Mouse (Mus musculus) heart, adult 2 months (tissue): ENCODE results near the gene Gm49369. TPM values are rescaled to one million over a fixed set of nuclear protein-coding genes. Genes with fewer than 3 reads are reported as not detected.

Experiments used
- DNase-seq, 2 experiments: peaks; one replicate each; pipeline ENCODE4 v3.0.0; 2021
- H3K27ac ChIP-seq: fragments of 200-600 bp; 2 replicates; pipeline ENCODE4 v1.8.1; 2022
- H3K27me3 ChIP-seq: fragments of 200-500 bp; 2 replicates; pipeline ENCODE4 v1.6.1; 2012; ENCODE audit warnings: mild to moderate bottlenecking, low read length, inconsistent platforms, mixed read lengths; ENCODE audit not compliant: control insufficient read depth, insufficient read depth
- H3K36me3 ChIP-seq: fragments of 200-500 bp; 2 replicates; pipeline ENCODE4 v1.6.1; 2012; ENCODE audit warnings: low read length, inconsistent platforms; ENCODE audit not compliant: control insufficient read depth, insufficient read depth
- H3K4me1 ChIP-seq: fragments of 200-500 bp; 2 replicates; pipeline ENCODE4 v1.6.1; 2011; ENCODE audit warnings: low read length; ENCODE audit not compliant: control insufficient read depth, insufficient read depth
- H3K4me3 ChIP-seq: fragments of 200-600 bp; 2 replicates; pipeline ENCODE4 v1.8.1; 2022
- H3K79me2 ChIP-seq: fragments of 200-500 bp; replicated peaks from 2 replicates; pipeline ENCODE4 v1.6.1; 2012; ENCODE audit warnings: mild to moderate bottlenecking, inconsistent platforms, low read length, moderate library complexity, mixed read lengths; ENCODE audit not compliant: control insufficient read depth, insufficient read depth
- H3K9ac ChIP-seq: fragments of 200-500 bp; 2 replicates; pipeline ENCODE4 v1.6.1; 2012; ENCODE audit warnings: low read depth, mild to moderate bottlenecking, control low read depth, inconsistent platforms, low read length, mixed read lengths
- CTCF ChIP-seq: fragments of 200-600 bp; IDR thresholded peaks from 2 replicates; pipeline ENCODE4 v1.8.1; 2022; ENCODE audit warnings: antibody characterized with exemption, mild to moderate bottlenecking, moderate library complexity
- EP300 ChIP-seq: fragments of 200-500 bp; IDR thresholded peaks from 2 replicates; pipeline ENCODE4 v1.6.1; 2011; ENCODE audit warnings: low read depth, low read length, control low read depth; ENCODE audit not compliant: insufficient read depth
- POLR2A ChIP-seq: fragments of 200-500 bp; IDR thresholded peaks from 2 replicates; pipeline ENCODE4 v1.6.1; 2011; ENCODE audit warnings: mild to moderate bottlenecking, low read depth, low read length, control low read depth; ENCODE audit not compliant: insufficient read depth
- WGBS: fragments of 180-500 bp; shearing (Covaris S2); methylation state at CpG from one replicate; pipeline ENCODE4 v1.1.7; 2018; 5-methylcytosine and 5-hydroxymethylcytosine counted together
- intact Hi-C: fragments of 180-260 bp; cut with DNase I; formaldehyde crosslinking; loops from one replicate; pipeline ENCODE4 v1.15.1; 2025
- polyA plus RNA-seq: library from polyadenylated mRNA; depleted of rRNA; stranded (reverse); fragments of >200 nt; gene quantifications from 2 replicates; pipeline ENCODE4 v1.2.3, GENCODE M21; 2012
- total RNA-seq, 2 experiments: library from RNA; stranded (reverse); gene quantifications; 2 replicates each; pipeline ENCODE4 v1.2.3; 2021

Gm49369 gene
- total and polyA plus RNA-seq, 3 experiments, result 3.5 to 4.9 TPM; not detected in 1

DNA sequence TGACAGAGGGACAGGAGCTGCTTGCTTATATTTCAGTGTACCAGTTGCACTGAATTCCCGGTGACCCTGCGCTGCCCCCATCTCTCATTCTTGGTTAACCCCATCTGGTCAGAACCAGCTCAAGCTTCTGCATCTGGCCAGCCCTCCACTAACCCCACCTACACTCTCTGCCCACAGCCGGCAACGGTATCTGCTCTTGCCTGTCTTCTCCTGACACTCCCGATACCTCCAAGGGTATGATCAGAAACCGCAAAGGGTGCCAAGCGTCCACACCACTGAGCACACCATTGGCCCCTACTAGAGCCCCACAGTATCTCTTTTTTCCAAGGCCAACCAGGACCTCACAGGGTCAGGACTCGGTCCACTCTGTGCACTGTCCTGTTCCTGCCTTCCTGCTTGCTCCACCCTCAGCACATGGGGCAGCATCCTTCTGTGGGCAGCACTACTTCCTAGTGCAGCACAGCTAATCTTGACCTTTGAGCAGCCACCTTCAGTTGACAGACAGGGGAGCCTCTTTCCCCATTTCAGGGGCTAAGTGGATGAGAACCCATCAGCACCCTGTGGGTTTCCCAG is 27.7 kb downstream of the Gm49369 start:
- DNase-seq, result no peak
- H3K4me3 ChIP-seq, result no peak overlapping the region
- WGBS, result 56% methylated on average over 8 of the region's 8 CpGs
- peaks cover 2% of the 10 kb centered on the region for H3K4me1 ChIP-seq
- TF ChIP-seq POLR2A (no peak), EP300 (no peak)
- H3K27me3 ChIP-seq, result no peaks in the 10 kb centered on the region
- H3K36me3 ChIP-seq, result no peaks in the 10 kb centered on the region
- H3K79me2 ChIP-seq, result no peaks in the 10 kb centered on the region
- H3K27ac ChIP-seq, result no peak overlapping the region
- no peak overlapping the region for H3K9ac ChIP-seq
- intact Hi-C loops, result no loop called here

DNA sequence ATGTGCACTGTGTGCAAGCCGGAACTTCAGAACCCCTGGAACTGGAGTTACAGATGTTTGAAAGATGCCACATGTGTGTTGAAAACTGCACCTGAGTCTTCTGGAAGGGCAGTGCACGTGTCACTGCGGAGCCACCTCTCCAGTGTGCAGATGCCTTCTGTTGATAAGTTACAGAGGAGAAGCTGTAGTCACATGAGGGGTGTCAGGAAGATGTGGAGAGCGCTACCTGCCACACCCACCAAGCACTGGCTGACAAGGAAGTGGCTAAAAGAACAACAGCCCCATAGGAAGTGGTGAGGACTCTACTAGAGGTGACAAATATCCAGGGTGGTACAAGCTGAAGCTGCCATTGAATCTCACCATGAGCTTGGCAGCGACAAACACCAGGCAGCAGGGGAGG is 28.6 kb downstream of the Gm49369 start:
- no peak for DNase-seq
- H3K4me1 ChIP-seq, result peaks cover 2% of the 10 kb centered on the region
- no peak overlapping the region for H3K9ac ChIP-seq
- H3K4me3 ChIP-seq, result no peak overlapping the region
- H3K79me2 ChIP-seq, result no peaks in the 10 kb centered on the region
- intact Hi-C loops, result no loop called here
- 54% methylated on average over 5 of the region's 5 CpGs for WGBS
- TF ChIP-seq POLR2A (no peak), EP300 (no peak), CTCF (no peak)
- no peaks in the 10 kb centered on the region for H3K36me3 ChIP-seq
- no peaks in the 10 kb centered on the region for H3K27me3 ChIP-seq
- no peak overlapping the region for H3K27ac ChIP-seq

DNA sequence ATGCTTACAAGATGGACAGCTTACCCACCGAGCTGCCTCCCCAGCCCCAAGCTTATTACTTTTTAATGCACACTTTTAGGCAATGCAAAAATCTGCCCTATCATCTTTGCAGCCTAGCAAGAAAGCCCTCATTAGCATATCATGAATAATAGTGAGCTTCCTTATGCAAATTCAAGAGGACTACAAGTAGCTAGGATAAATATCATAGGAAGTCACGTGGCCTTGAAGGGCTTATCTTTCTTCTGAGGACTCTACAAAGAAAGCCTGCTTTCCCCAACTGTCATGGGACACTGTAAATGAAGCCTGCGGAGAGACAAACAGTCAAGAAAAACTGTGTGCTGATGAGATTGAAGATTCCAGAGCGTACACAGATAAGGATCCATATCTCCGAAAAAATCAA is 30.9 kb downstream of the Gm49369 start:
- Histone ChIP-seq H3K36me3 (no peaks in the 10 kb centered on the region), H3K79me2 (no peaks in the 10 kb centered on the region), H3K9ac (no peak overlapping the region), H3K27me3 (no peaks in the 10 kb centered on the region), H3K4me3 (no peak overlapping the region), H3K27ac (no peak overlapping the region), H3K4me1 (peaks cover 2% of the 10 kb centered on the region)
- DNase-seq, result no peak
- TF ChIP-seq CTCF, result no peak
- no peak for TF ChIP-seq EP300
- TF ChIP-seq POLR2A, result no peak
- WGBS, result 73% methylated on average over 5 of the region's 5 CpGs
- intact Hi-C loops, result no loop called here

DNA sequence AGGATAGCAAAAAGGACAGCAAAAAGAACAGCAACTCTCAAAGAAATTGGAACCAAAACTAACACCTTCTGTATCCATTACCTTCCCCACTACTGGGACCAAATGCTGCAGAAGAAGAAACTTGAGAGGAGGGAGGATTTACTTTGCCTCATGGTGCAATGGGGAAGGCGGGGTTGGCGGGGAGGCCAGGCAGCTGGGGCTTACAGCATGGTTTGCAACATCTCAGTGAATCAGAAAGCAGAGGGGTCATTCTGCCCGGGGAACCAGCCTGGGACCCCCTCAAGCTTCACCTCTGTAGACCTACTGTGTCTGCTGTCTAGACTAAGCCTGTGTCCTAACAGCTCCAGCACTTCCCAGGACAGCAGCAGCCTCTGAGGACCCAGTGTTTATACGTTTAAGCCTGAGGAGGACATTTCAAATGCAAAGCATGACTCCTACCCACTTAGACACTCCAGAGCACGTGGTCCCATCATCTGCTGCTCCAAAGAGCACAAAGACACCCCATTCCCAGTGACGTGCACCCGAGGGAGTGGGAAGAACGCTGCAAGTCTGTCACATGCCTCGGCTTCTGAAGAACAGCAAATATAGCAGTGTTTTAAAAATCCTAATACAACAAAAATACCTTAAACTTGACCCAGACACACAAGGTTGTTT is 33.0 kb downstream of the Gm49369 start:
- TF ChIP-seq POLR2A (no peak), CTCF (no peak), EP300 (no peak)
- Histone ChIP-seq H3K4me1 (peaks cover 2% of the 10 kb centered on the region), H3K9ac (no peak overlapping the region), H3K27ac (no peak overlapping the region), H3K4me3 (no peak overlapping the region), H3K27me3 (no peaks in the 10 kb centered on the region), H3K79me2 (no peaks in the 10 kb centered on the region), H3K36me3 (no peaks in the 10 kb centered on the region)
- intact Hi-C loops, result no loop called here
- DNase-seq, result no peak
- WGBS, result 53% methylated on average over 9 of the region's 9 CpGs

DNA sequence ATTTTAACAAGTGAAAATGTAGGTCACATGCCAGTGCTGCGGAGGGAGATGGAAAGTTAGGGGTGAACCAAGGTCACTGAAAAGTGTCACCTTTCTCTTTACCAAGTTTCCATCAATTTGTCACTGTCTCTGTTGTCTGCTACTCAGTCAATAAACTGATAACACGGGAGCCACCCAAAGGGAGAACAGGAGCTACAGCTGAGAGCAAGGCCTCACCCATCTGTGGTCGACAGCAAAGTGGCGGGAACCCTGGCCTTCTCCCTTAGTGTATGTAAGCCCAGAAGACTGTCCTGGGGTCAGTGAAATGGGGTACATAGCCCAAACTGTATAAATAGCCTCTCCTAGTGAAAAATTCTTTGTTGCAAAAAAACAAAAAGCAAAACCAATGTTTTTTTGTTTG is 34.9 kb downstream of the Gm49369 start:
- no peaks in the 10 kb centered on the region for H3K4me1 ChIP-seq
- no peak for TF ChIP-seq POLR2A
- TF ChIP-seq CTCF, result no peak
- no peak for TF ChIP-seq EP300
- H3K79me2 ChIP-seq, result no peaks in the 10 kb centered on the region
- no peak overlapping the region for H3K4me3 ChIP-seq
- 77% methylated on average over 4 of the region's 4 CpGs for WGBS
- no peak overlapping the region for H3K9ac ChIP-seq
- no peaks in the 10 kb centered on the region for H3K36me3 ChIP-seq
- no peaks in the 10 kb centered on the region for H3K27me3 ChIP-seq
- intact Hi-C loops, result no loop called here
- H3K27ac ChIP-seq, result no peak overlapping the region
- no peak for DNase-seq

DNA sequence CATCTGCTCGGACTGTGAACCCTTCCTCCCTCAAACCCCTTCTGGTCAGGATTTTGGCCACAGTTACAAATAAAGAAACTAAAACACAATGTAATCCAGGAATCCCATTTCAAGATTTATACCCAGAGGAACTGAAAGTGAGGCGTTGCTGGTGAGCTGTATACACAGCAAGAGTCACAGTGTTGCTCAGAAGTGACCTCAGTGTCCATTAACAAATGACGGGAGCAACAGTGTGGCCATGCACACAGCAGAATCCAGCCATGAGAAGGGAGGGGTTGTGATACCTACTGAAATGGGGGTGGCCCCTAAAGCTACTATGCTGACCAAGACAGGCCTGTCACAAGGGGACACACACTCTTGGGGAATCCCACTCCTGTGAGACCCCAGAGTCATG is 40.2 kb downstream of the Gm49369 start:
- TF ChIP-seq EP300 (no peak), POLR2A (no peak), CTCF (no peak)
- intact Hi-C loops, result no loop called here
- Histone ChIP-seq H3K9ac (no peak overlapping the region), H3K36me3 (no peaks in the 10 kb centered on the region), H3K79me2 (no peaks in the 10 kb centered on the region), H3K4me1 (no peaks in the 10 kb centered on the region), H3K4me3 (no peak overlapping the region), H3K27ac (no peak overlapping the region), H3K27me3 (no peaks in the 10 kb centered on the region)
- 51% methylated on average over 3 of the region's 3 CpGs for WGBS
- no peak for DNase-seq
